Mouse (Mus musculus) ES-E14 (cell line): ENCODE data around the gene 1700030J22Rik. TPM values are rescaled to one million over a fixed set of nuclear protein-coding genes. Genes with fewer than 3 reads are reported as not detected.
A peak's percentile ranks its signal among the peaks of the same experiment; 100 is the strongest.

Source experiments
- DNase-seq: peaks from one replicate; pipeline ENCODE4 v3.0.0-alpha.2; 2013; ENCODE audit warnings: low read depth, low spot score
- H3K27ac ChIP-seq: 2 replicates; pipeline ENCODE4 v1.5.1; 2012; ENCODE audit warnings: low read depth, mild to moderate bottlenecking, low read length, moderate library complexity, mixed read lengths; ENCODE audit not compliant: poor library complexity, insufficient read depth, severe bottlenecking
- H3K36me3 ChIP-seq: 2 replicates; pipeline ENCODE4 v1.6.1; 2012; ENCODE audit warnings: mild to moderate bottlenecking, low read length, moderate library complexity, mixed read lengths; ENCODE audit not compliant: control insufficient read depth, poor library complexity, insufficient read depth, severe bottlenecking
- H3K4me1 ChIP-seq, 2 experiments: fragments of 150-350 bp in 1 of 2; sonication (generic) in 1 of 2; 2 replicates each; pipeline ENCODE4 v1.6.1; 2012; ENCODE audit warnings: low read length in 2 of 2, mild to moderate bottlenecking in 1 of 2, mixed read lengths in 1 of 2; ENCODE audit not compliant: control insufficient read depth in 2 of 2, insufficient read depth in 2 of 2, poor library complexity in 1 of 2
- H3K4me3 ChIP-seq, 2 experiments: fragments of 150-350 bp in 1 of 2; sonication (generic) in 1 of 2; 2 replicates each; pipeline ENCODE4 v1.5.1; 2012; ENCODE audit warnings: low read length in 2 of 2, low read depth in 1 of 2, mild to moderate bottlenecking in 1 of 2, mixed read lengths in 1 of 2; ENCODE audit not compliant: insufficient read depth in 1 of 2, poor library complexity in 1 of 2, severe bottlenecking in 1 of 2
- H3K9ac ChIP-seq: 2 replicates; pipeline ENCODE4 v1.6.1; 2012; ENCODE audit warnings: low read depth, mild to moderate bottlenecking, low read length, mixed read lengths; ENCODE audit not compliant: poor library complexity, insufficient read depth, severe bottlenecking
- H3K9me3 ChIP-seq: fragments of 150-350 bp; sonication (generic); 2 replicates; pipeline ENCODE4 v1.6.1; 2012; ENCODE audit warnings: low read depth, mild to moderate bottlenecking, low read length; ENCODE audit not compliant: control insufficient read depth, insufficient read depth
- CHD2 ChIP-seq: IDR thresholded peaks from 2 replicates; pipeline ENCODE4 v1.6.1; 2014; ENCODE audit warnings: mild to moderate bottlenecking, low read depth, low read length, inconsistent platforms
- HCFC1 ChIP-seq: IDR thresholded peaks from 2 replicates; pipeline ENCODE4 v1.6.1; 2012; ENCODE audit warnings: low read length, inconsistent platforms, borderline replicate concordance; ENCODE audit not compliant: insufficient read depth
- MAFK ChIP-seq: IDR thresholded peaks from 2 replicates; pipeline ENCODE4 v1.6.1; 2014; ENCODE audit warnings: mild to moderate bottlenecking, low read depth, low read length, inconsistent platforms; ENCODE audit not compliant: insufficient read depth
- ZC3H11A ChIP-seq: IDR thresholded peaks from 2 replicates; pipeline ENCODE4 v1.6.1; 2012; ENCODE audit warnings: low read depth, mild to moderate bottlenecking, inconsistent platforms, low read length, borderline replicate concordance
- ZNF384 ChIP-seq: IDR thresholded peaks from 2 replicates; pipeline ENCODE4 v1.6.1; 2012; ENCODE audit warnings: low read depth, low read length, inconsistent platforms
- in situ Hi-C, 2 experiments: fragments of 600-800 bp; cut with MboI; formaldehyde crosslinking; loops; one replicate each; pipeline ENCODE4 v1.15.1; 2025; ENCODE audit warnings: low sequenced_read_pairs in 2 of 2, inconsistent platforms in 1 of 2; ENCODE audit not compliant: unreplicated experiment in 2 of 2
- total RNA-seq: library from RNA; depleted of rRNA; stranded (reverse); fragments of 300-350 nt; gene quantifications from 2 replicates; pipeline ENCODE4 v1.2.3, GENCODE M21; 2012; rRNA removed

The 1700030J22Rik gene
- 1.1 and 1.3 TPM in 2 replicates for total RNA-seq

GRCm38 (mm10) chr8:116978631-116979256 lies at the start of gene 1700030J22Rik:
TSS of gene 1700030J22Rik (minus strand) at chr8:116978959.
- TF ChIP-seq ZC3H11A (no peak), HCFC1 (peak; percentile 74; the same call in 1 of the 2 replicates)
- peak within 1 kb of the TSS; percentile 74 for H3K9ac ChIP-seq

GRCm38 (mm10) chr8:117027601-117028000 lies 48.8 kb upstream of the 1700030J22Rik start:
- Histone ChIP-seq H3K27ac (no peak overlapping the region), H3K9ac (no peak overlapping the region), H3K4me1 (peaks cover 0 to 2% of the 10 kb centered on the region in 2 experiments; a peak in 1 of 4 replicates), H3K36me3 (no peaks in the 10 kb centered on the region), H3K4me3 (no peak overlapping the region), H3K9me3 (no peaks in the 10 kb centered on the region)
- no peak for DNase-seq
- in situ Hi-C loops: no loop called here
- TF ChIP-seq CHD2 (no peak), HCFC1 (no peak), ZNF384 (no peak), ZC3H11A (no peak), MAFK (no peak)

More at GRCm38 (mm10) chr8:116978631-116979256, at the start of gene 1700030J22Rik:
- peak; percentile 97 for DNase-seq
- H3K4me1 ChIP-seq: peaks cover 0 to 14% of the 10 kb centered on the region in 2 experiments; a peak in 1 of 4 replicates
- H3K27ac ChIP-seq: no peak within 1 kb of the TSS
- H3K4me3 ChIP-seq: peak within 1 kb of the TSS; percentile 93 to 100
- H3K36me3 ChIP-seq: no peaks in the 10 kb centered on the region
- H3K9me3 ChIP-seq: no peaks in the 10 kb centered on the region
- in situ Hi-C loops: no loop called here

- H3K36me3 ChIP-seq: no peaks in the 10 kb centered on the region
- no peaks in the 10 kb centered on the region for H3K9me3 ChIP-seq
- H3K4me3 ChIP-seq: no peak overlapping the region
- in situ Hi-C loops: no loop called here
- DNase-seq: no peak
- H3K9ac ChIP-seq: no peak overlapping the region
- H3K4me1 ChIP-seq: peaks cover 0 to 13% of the 10 kb centered on the region in 2 experiments; a peak in 2 of 4 replicates
- H3K27ac ChIP-seq: no peak overlapping the region
- TF ChIP-seq ZNF384: no peak
These were observed 43.7 kb upstream of the 1700030J22Rik start for GRCm38 (mm10) chr8:117022297-117022993.

GRCm38 (mm10) chr8:117019323-117020275 lies 40.8 kb upstream of the 1700030J22Rik start:
- Histone ChIP-seq H3K36me3 (no peaks in the 10 kb centered on the region), H3K9ac (peak overlapping the region; percentile 36; the same call in 1 of the 2 replicates), H3K27ac (peak overlapping the region; percentile 44; the same call in 1 of the 2 replicates), H3K9me3 (no peaks in the 10 kb centered on the region), H3K4me3 (peak overlapping the region in 1 of 2 experiments; percentile 20; a peak in 1 of 4 replicates), H3K4me1 (peaks cover 0 to 26% of the 10 kb centered on the region in 2 experiments; a peak in 2 of 4 replicates)
- in situ Hi-C loops: no loop called here
- DNase-seq: no peak
- TF ChIP-seq MAFK (no peak), HCFC1 (no peak), ZC3H11A (no peak), ZNF384 (no peak), CHD2 (no peak)
